Mouse (Mus musculus): ENCODE data around the gene Caln1. TPM values are rescaled to one million over a fixed set of nuclear protein-coding genes. Genes with fewer than 3 reads are reported as not detected.
"Not testable (repeated sequence)": the region's sequence is repeated elsewhere in the genome, so short reads cannot be mapped to it uniquely, and the experiment has no call there.

Caln1 gene
- polyA plus RNA-seq, 1 experiment from 2014 or later, result 0.13 TPM

- no peak overlapping the region for H3K4me3 ChIP-seq
- DNase-seq (ENCODE audit: low spot score), result no peak
- H3K27ac ChIP-seq, result no peak overlapping the region
- no peaks in the 10 kb centered on the region for H3K27me3 ChIP-seq (ENCODE audit: low read depth, poor library complexity, severe bottlenecking)
- H3K36me3 ChIP-seq, result no peaks in the 10 kb centered on the region
- no peaks in the 10 kb centered on the region for H3K4me1 ChIP-seq
- 93% methylated on average over 4 of the region's 4 CpGs for WGBS
- H3K9me3 ChIP-seq (replicated peaks), result 0 out of 2 replicates have a peak, but pooled peaks cover 2% of the 10 kb centered on the region
Observed at GRCm38 (mm10) chr5:130586257-130586656, 217.0 kb downstream of the Caln1 start.

GRCm38 (mm10) chr5:130596541-130596940, 227.3 kb downstream of the Caln1 start:
- WGBS, result 81% methylated on average over 6 of the region's 6 CpGs
- no peak for DNase-seq (ENCODE audit: low spot score)

GRCm38 (mm10) chr5:130613657-130614056, 244.4 kb downstream of the Caln1 start:
- Histone ChIP-seq H3K36me3 (no peaks in the 10 kb centered on the region), H3K4me1 (peaks cover 27% of the 10 kb centered on the region), H3K27ac (no peak overlapping the region; the same call in 1 of the 2 replicates), H3K9me3 (replicated peaks) (no peaks in the 10 kb centered on the region), H3K27me3 (ENCODE audit: low read depth, poor library complexity, severe bottlenecking) (no peaks in the 10 kb centered on the region), H3K4me3 (no peak overlapping the region)
- WGBS, result 86% methylated on average over 3 of the region's 3 CpGs
- DNase-seq (ENCODE audit: low spot score), result no peak

More at GRCm38 (mm10) chr5:130596541-130596940, 227.3 kb downstream of the Caln1 start:
- Histone ChIP-seq H3K27ac (no peak overlapping the region), H3K4me3 (no peak overlapping the region), H3K36me3 (no peaks in the 10 kb centered on the region), H3K4me1 (no peaks in the 10 kb centered on the region), H3K9me3 (replicated peaks) (no peaks in the 10 kb centered on the region), H3K27me3 (ENCODE audit: low read depth, poor library complexity, severe bottlenecking) (no peaks in the 10 kb centered on the region)

- no peaks in the 10 kb centered on the region for H3K27me3 ChIP-seq (ENCODE audit: low read depth, poor library complexity, severe bottlenecking)
- no peaks in the 10 kb centered on the region for H3K36me3 ChIP-seq
- H3K4me3 ChIP-seq, result no peak overlapping the region
- no peak overlapping the region for H3K27ac ChIP-seq
- 75% methylated on average over 3 of the region's 3 CpGs for WGBS
- H3K4me1 ChIP-seq, result peaks cover 27% of the 10 kb centered on the region
- no peaks in the 10 kb centered on the region for H3K9me3 ChIP-seq (replicated peaks)
- DNase-seq (ENCODE audit: low spot score), result no peak
Observed at GRCm38 (mm10) chr5:130614209-130614608, 245.0 kb downstream of the Caln1 start.

GRCm38 (mm10) chr5:130620060-130620459, 250.8 kb downstream of the Caln1 start:
- no peak for DNase-seq (ENCODE audit: low spot score)
- Histone ChIP-seq H3K4me1 (peaks cover 46% of the 10 kb centered on the region), H3K36me3 (no peaks in the 10 kb centered on the region), H3K9me3 (replicated peaks) (no peaks in the 10 kb centered on the region), H3K4me3 (no peak overlapping the region), H3K27me3 (ENCODE audit: low read depth, poor library complexity, severe bottlenecking) (no peaks in the 10 kb centered on the region), H3K27ac (no peak overlapping the region)
- 82% methylated on average over 7 of the region's 7 CpGs for WGBS

GRCm38 (mm10) chr5:130623206-130623605, 254.0 kb downstream of the Caln1 start:
- peaks cover 26% of the 10 kb centered on the region for H3K4me1 ChIP-seq
- peak; percentile 66 for DNase-seq (ENCODE audit: low spot score)
- H3K27me3 ChIP-seq (ENCODE audit: low read depth, poor library complexity, severe bottlenecking), result no peaks in the 10 kb centered on the region
- H3K9me3 ChIP-seq (replicated peaks), result no peaks in the 10 kb centered on the region
- no peak overlapping the region for H3K4me3 ChIP-seq
- H3K27ac ChIP-seq, result peak overlapping the region; percentile 50; the same call in 1 of the 2 replicates
- H3K36me3 ChIP-seq, result no peaks in the 10 kb centered on the region
- WGBS, result 11% methylated on average over 5 of the region's 5 CpGs

GRCm38 (mm10) chr5:130627800-130628199, 258.5 kb downstream of the Caln1 start:
- H3K9me3 ChIP-seq (replicated peaks), result no peaks in the 10 kb centered on the region
- whole genome bisulfite sequencing, result 99% methylated on average over 2 of the region's 2 CpGs
- no peak for DNase-seq (ENCODE audit: low spot score)
- H3K36me3 ChIP-seq, result no peaks in the 10 kb centered on the region
- H3K27me3 ChIP-seq (ENCODE audit: low read depth, poor library complexity, severe bottlenecking), result no peaks in the 10 kb centered on the region
- H3K27ac ChIP-seq, result no peak overlapping the region
- H3K4me3 ChIP-seq, result no peak overlapping the region
- H3K4me1 ChIP-seq, result peaks cover 14% of the 10 kb centered on the region

- Histone ChIP-seq H3K27me3 (ENCODE audit: low read depth, poor library complexity, severe bottlenecking) (no peaks in the 10 kb centered on the region), H3K27ac (no peak overlapping the region), H3K9me3 (replicated peaks) (no peaks in the 10 kb centered on the region), H3K4me1 (no peaks in the 10 kb centered on the region), H3K36me3 (no peaks in the 10 kb centered on the region), H3K4me3 (no peak overlapping the region)
- DNase-seq (ENCODE audit: low spot score), result no peak
- WGBS, result 82% methylated on average over 2 of the region's 2 CpGs
Observed at GRCm38 (mm10) chr5:130635397-130635796, 266.1 kb downstream of the Caln1 start.

GRCm38 (mm10) chr5:130641881-130642280, 272.6 kb downstream of the Caln1 start:
- Histone ChIP-seq H3K27me3 (ENCODE audit: low read depth, poor library complexity, severe bottlenecking) (no peaks in the 10 kb centered on the region), H3K4me3 (no peak overlapping the region), H3K9me3 (replicated peaks) (no peaks in the 10 kb centered on the region), H3K27ac (no peak overlapping the region), H3K4me1 (no peaks in the 10 kb centered on the region), H3K36me3 (no peaks in the 10 kb centered on the region)
- 84% methylated on average over 2 of the region's 2 CpGs for WGBS
- DNase-seq (ENCODE audit: low spot score), result no peak

GRCm38 (mm10) chr5:130646126-130646525, 276.9 kb downstream of the Caln1 start:
- H3K27me3 ChIP-seq (ENCODE audit: low read depth, poor library complexity, severe bottlenecking); H3K4me1 ChIP-seq; DNase-seq (ENCODE audit: low spot score); H3K9me3 ChIP-seq (replicated peaks); H3K27ac ChIP-seq; H3K36me3 ChIP-seq; H3K4me3 ChIP-seq: not testable (repeated sequence)
- 81% methylated on average over 2 of the region's 2 CpGs for WGBS

GRCm38 (mm10) chr5:130658141-130658540, 288.9 kb downstream of the Caln1 start:
- Histone ChIP-seq H3K27ac (no peak overlapping the region), H3K4me1 (no peaks in the 10 kb centered on the region), H3K36me3 (no peaks in the 10 kb centered on the region), H3K27me3 (ENCODE audit: low read depth, poor library complexity, severe bottlenecking) (no peaks in the 10 kb centered on the region), H3K4me3 (no peak overlapping the region), H3K9me3 (replicated peaks) (no peaks in the 10 kb centered on the region)
- WGBS, result 82% methylated on average over 3 of the region's 3 CpGs
- DNase-seq (ENCODE audit: low spot score), result no peak

- Histone ChIP-seq H3K27me3 (ENCODE audit: low read depth, poor library complexity, severe bottlenecking) (no peaks in the 10 kb centered on the region), H3K9me3 (replicated peaks) (no peaks in the 10 kb centered on the region), H3K4me3 (no peak overlapping the region), H3K36me3 (no peaks in the 10 kb centered on the region), H3K27ac (no peak overlapping the region), H3K4me1 (no peaks in the 10 kb centered on the region)
- DNase-seq (ENCODE audit: low spot score), result no peak
- 97% methylated on average over 1 of the region's 1 CpGs for WGBS
Observed at GRCm38 (mm10) chr5:130666091-130666490, 296.8 kb downstream of the Caln1 start.

- no peak for DNase-seq (ENCODE audit: low spot score)
- Histone ChIP-seq H3K9me3 (replicated peaks) (no peaks in the 10 kb centered on the region), H3K27ac (no peak overlapping the region), H3K27me3 (ENCODE audit: low read depth, poor library complexity, severe bottlenecking) (no peaks in the 10 kb centered on the region), H3K36me3 (no peaks in the 10 kb centered on the region), H3K4me1 (no peaks in the 10 kb centered on the region), H3K4me3 (no peak overlapping the region)
- 60% methylated on average over 3 of the region's 3 CpGs for WGBS
Observed at GRCm38 (mm10) chr5:130672588-130672987, 303.3 kb downstream of the Caln1 start.

GRCm38 (mm10) chr5:130673092-130673491, 303.8 kb downstream of the Caln1 start:
- no peak overlapping the region for H3K4me3 ChIP-seq
- no peak for DNase-seq (ENCODE audit: low spot score)
- H3K27me3 ChIP-seq (ENCODE audit: low read depth, poor library complexity, severe bottlenecking), result no peaks in the 10 kb centered on the region
- H3K36me3 ChIP-seq, result no peaks in the 10 kb centered on the region
- H3K4me1 ChIP-seq, result no peaks in the 10 kb centered on the region
- H3K27ac ChIP-seq, result no peak overlapping the region
- 75% methylated on average over 3 of the region's 3 CpGs for WGBS
- H3K9me3 ChIP-seq (replicated peaks), result no peaks in the 10 kb centered on the region
